Mouse (Mus musculus) hematopoietic multipotent progenitor cell, adult 10-12 weeks (in vitro differentiated cells): ENCODE results near the gene Khdc3. TPM values are rescaled to one million over a fixed set of nuclear protein-coding genes. Genes with fewer than 3 reads are reported as not detected.

Source experiments
- polyA plus RNA-seq: library from polyadenylated mRNA; stranded (reverse); fragments of >175 nt; gene quantifications from 2 replicates; pipeline ENCODE4 v1.2.3, GENCODE M21; 2012; ENCODE audit warnings: low replicate concordance

Khdc3 gene
- polyA plus RNA-seq = 0.46 and 1.8 TPM in 2 replicates

GRCm38 (mm10) chr9:73101536-73101935, at the start of gene Khdc3:
Gene Khdc3, plus strand, starts transcription at chr9:73101836.

GRCm38 (mm10) chr9:73102181-73102580, 545 bp downstream of the Khdc3 start, which contains the start of gene Gm20509:
Gene Gm20509, plus strand, starts transcription at chr9:73102470.

GRCm38 (mm10) chr9:73112919-73113906, 11.6 kb downstream of the Khdc3 start, which contains the start of gene Rsl24d1:
Gene Rsl24d1, plus strand, starts transcription at chr9:73113426.

Other genes starting within 250 kb of the Khdc3 start
- gene Pygo1, start 176.2 kb upstream of the Khdc3 start, polyA plus RNA-seq = not detected in 2 replicates
- 0.11 TPM in 1 of 2 replicates, not detected in the other for gene Dyx1c1, start 143.1 kb upstream of the Khdc3 start, polyA plus RNA-seq
- gene Gm44503, start 143.0 kb upstream of the Khdc3 start, polyA plus RNA-seq = 0.03 TPM in 1 of 2 replicates, not detected in the other
- 0.09 and 1.1 TPM in 2 replicates for gene Ccpg1os, start 116.5 kb upstream of the Khdc3 start, polyA plus RNA-seq
- gene Ccpg1, start 116.4 kb upstream of the Khdc3 start, polyA plus RNA-seq = 8.2 and 20.1 TPM in 2 replicates
- gene Pigb, start 61.5 kb upstream of the Khdc3 start, polyA plus RNA-seq = 2.3 and 2.8 TPM in 2 replicates
- 15.6 and 17.5 TPM in 2 replicates for gene Rab27a, start 57.0 kb upstream of the Khdc3 start, polyA plus RNA-seq
- not detected in 2 replicates for gene Gm20509, start 634 bp downstream of the Khdc3 start, polyA plus RNA-seq
- 3.3 and 21.2 TPM in 2 replicates for gene Rsl24d1, start 11.6 kb downstream of the Khdc3 start, polyA plus RNA-seq